Mouse (Mus musculus) skeletal muscle tissue, adult 2 months (tissue): Measurements from ENCODE around the gene Trim61.
"Not testable (repeated sequence)": the region's sequence is repeated elsewhere in the genome, so short reads cannot be mapped to it uniquely, and the experiment has no call there.

Experiments used
- DNase-seq: peaks from one replicate; pipeline ENCODE4 v3.0.0-alpha.2; 2012; ENCODE audit warnings: low read depth, low spot score

Gene Trim61

GRCm38 (mm10) chr8:65018423-65018822 lies at the start of gene Trim61, which contains the start of gene Trim60:
TSS of gene Trim61 (minus strand) at chr8:65018523.
TSS of gene Trim60 (minus strand) at chr8:65018584.
- DNase-seq = no peak

DNA sequence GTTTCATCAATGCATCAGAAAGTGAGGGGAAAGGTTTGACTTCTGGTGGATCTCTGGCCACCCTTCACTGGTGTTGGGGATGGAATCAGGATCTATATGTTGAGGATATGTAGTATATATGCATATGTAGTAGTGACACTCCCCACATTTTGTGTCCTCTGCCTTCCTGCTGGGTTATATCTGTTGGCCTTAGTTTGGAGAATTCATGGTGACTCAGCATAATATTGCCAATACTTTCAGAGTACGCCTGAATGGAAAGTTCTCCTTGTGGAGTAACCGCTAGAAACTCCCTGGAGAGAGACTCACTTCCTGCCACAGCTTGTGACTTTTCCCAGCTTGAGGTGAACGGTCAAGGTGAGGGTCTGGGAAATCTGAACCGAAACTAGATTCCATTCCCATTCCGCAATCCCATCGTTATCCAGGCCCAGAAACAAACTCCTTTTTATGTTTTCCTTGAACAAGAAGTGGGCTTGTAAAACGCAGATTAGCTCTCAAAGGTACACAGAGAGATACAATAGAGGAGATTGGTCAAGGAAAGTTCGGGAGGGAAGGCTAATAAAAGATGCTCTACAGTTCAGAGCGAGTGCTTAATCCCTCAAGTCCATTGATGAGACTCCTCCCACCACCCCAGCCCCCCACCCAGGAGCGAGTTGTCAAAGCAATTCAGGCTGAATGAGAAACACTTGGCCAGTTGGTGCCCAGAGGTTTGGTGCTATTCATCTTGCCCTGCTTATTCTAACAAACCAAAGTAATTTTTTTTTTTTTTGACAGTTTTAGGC lies 49.6 kb upstream of the Trim61 start:
- no peak for DNase-seq

DNA sequence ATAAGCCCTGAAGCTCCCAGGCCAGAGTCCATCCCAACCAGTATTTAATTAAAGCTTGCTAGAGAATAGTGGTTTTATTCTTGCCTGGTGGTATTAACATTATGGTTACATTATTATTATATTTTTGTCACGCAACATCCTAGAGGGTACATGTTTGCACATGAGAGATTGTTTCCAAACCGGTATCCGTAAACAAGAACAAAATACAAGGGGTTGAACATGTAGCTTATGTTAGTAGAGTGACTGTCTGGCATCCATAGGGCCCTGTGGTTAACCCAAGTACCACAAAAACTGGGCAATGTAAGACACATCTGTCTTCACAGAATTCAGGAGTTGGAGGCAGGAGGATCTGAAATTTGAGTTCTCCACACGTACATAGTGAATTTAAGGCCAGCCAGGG lies 48.7 kb upstream of the Trim61 start:
- DNase-seq = no peak

GRCm38 (mm10) chr8:65065622-65066021 lies 47.3 kb upstream of the Trim61 start:
- no peak for DNase-seq

DNA sequence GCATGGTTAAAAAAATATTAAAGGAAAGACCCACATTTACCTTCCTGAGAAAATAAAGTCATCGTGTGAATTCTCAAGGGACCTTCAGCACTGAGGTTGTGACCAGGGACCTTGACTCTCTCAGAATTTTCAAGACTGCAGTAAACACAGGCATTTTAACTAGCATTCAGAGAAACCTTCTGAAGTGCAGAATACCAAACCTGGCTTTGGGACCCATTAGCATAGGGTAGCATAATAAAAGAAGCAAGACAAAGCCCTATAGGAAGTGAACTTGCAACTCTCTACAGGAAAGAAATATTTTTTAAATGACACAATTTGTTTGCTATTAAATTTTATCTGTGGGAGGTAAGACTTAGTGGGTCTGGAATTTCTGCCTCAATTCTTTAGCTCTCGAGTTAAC lies 45.7 kb upstream of the Trim61 start:
- no peak for DNase-seq

GRCm38 (mm10) chr8:65062195-65062594 lies 43.9 kb upstream of the Trim61 start:
- DNase-seq = no peak

DNA sequence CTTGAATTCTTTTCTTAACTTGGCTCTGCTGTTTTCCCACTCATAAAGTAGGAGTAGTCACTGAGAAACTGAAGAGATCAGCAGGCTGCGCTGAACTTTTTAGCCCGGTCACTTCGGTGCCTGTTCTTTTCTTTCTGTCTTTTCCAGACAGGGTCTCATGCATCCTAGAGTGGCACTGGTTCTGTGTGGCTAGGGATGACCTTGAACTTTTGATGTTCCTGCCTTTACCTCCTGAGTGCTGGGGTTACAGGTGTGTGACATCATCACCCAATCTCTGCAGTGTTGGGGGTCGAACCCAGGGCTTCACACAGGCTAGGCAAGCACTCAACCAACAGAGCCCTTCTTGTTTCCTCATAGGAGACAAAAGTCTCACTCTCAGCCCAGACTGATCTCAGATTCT lies 38.4 kb upstream of the Trim61 start:
- no peak for DNase-seq

GRCm38 (mm10) chr8:65053968-65054367 lies 35.6 kb upstream of the Trim61 start:
- DNase-seq = no peak

GRCm38 (mm10) chr8:65053554-65053953 lies 35.2 kb upstream of the Trim61 start:
- DNase-seq = no peak

- DNase-seq = no peak
Observed at GRCm38 (mm10) chr8:65047801-65048200, 29.5 kb upstream of the Trim61 start.

DNA sequence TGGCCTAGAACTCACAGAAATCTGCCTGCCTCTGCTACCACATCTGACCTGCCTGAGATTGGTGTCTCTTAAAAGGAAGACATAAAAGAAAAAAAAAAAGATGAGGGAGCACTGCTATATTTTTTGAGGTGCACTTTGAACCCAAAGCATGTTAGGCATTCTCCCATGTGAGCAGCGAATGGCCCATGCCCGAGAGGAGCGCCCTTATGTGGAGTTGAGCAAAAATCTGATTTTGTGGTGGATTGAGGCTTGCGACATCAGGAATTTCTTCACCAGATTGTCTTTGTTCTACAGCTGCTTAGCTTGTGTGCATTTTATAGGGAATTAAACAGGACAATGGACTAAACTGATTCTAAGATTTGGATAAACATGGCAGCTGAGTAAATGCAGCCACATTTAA lies 28.9 kb upstream of the Trim61 start:
- DNase-seq = no peak

DNA sequence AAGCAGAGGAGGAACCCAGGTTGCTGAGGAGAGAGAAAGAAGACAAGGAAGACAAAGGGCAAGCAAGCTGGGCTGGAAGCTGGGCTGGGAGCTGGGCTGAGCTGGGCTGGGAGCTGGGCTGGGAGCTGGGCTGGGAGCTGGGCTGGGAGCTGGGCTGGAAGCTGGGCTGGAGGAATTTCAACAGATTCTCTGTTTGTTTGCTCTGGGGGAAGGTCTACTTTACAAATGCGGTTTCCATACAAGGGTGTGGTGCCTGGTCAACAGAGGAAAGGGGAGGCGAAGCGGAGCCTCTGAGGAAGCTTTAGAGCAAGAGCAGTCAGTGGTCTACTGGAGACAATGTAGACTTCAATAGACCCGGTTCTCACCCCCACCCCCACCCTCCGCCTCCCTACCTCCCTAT lies 28.2 kb upstream of the Trim61 start:
- no peak for DNase-seq

GRCm38 (mm10) chr8:65037117-65037533 lies 18.8 kb upstream of the Trim61 start, which contains the start of gene Apela:
TSS of gene Apela (minus strand) at chr8:65037336.
- no peak for DNase-seq

DNA sequence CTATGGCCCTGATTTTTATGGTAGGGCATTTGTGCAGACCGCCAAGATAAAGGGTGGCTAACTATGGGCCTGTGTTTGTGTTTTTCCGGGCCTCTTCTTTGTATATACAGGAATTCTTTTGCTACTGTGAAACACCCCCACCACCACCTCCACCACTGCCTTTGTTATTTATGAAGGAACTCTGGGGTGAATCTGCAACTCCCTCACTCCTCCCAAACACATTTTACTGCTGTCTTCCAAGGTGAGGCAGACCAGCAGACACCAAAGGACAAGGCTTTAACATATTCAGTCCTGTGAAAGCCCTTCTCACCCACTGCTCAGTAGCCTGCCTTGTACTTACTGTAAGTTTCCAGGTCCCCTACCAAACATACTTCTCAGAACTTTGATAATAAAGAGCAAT lies 15.8 kb upstream of the Trim61 start:
- DNase-seq = no peak

DNA sequence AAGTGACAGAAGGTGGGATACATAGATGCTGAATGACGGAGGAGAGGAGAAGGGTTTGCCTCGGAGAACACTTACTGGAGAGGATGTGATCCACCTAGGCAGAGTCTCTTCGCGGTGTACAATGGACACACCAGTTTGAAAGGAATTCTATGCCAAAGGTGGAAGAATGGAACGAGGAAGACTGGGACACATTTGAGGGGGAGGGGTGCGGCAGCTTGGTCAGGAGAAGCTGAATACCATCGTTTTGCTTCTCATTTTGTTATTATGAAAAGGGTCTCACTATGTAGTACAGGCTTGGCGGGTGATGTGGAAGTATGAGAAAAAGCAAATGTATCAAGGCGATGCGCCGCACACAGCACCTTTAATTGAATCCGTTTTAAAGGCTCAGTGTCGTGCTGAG lies 14.7 kb upstream of the Trim61 start:
- no peak for DNase-seq

DNA sequence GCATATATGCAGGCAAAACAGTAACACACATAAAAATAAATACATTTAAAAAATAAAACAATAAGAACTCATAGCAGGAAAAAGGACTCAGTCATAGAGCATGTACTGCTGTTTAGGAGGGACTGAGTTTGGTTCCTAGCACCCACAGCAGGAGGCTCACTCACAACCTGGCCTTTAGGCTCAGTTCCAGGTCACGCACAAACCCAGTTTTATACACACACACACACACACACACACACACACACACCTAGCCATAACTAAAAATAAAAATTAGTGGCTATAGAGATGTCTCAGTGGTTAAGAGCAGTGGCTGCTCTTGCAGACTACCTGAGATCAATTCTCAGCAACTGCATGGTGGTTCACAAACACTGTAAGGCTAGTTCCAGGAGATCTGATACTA lies 13.8 kb upstream of the Trim61 start:
- DNase-seq = no peak

DNA sequence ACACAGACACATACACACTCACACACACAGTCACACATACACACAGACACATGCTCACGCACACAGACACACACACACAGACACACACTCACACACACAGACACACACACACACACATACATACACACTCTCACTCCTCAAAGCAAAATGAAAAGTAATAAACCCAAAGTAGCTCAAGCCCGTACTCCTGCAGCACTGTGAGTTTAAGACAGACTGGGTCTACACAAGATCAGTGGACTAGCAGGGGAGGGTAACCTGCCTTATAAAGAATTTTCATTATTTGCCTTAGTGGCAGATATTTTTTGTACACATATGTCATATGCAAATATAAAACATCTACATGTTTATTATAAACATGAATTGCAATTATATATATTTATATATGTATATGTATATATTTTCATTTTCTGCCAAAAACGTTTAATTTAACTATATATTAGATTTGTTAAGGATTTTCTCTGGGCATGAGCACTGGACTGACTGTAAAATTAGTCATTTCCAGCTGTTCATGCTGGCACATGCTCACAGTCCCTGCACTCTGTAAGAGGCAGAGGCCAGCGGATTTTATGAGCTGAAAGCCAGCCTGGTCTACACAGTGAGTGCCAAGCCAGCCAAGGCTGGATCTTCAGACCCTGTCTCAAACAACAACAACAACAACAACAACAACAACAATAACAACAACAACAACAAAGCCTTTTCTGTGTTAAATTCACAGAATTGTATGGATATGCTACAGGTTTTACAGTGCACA lies 12.6 kb upstream of the Trim61 start:
- DNase-seq = no peak

DNA sequence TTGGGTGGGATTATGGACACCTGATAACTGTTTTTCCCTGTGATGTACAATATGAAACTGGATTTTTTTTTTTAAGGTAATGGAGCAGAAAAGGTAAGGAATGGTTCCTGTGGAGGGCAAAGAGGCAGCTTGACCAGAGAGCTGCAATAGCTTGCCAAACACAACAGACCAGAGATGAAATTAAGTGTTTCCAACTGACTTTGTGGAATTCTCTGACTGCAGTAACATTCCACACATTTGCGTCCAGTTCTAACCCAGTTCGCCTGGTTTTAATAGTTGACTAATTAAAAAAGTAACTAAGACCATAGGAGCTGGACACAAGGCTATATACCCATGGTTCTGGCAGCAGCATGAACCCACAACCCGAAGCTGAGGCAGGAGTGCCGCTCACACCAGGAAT lies 11.5 kb upstream of the Trim61 start:
- no peak for DNase-seq

- DNase-seq = no peak
Observed at GRCm38 (mm10) chr8:65028959-65029686, 10.8 kb upstream of the Trim61 start.

DNA sequence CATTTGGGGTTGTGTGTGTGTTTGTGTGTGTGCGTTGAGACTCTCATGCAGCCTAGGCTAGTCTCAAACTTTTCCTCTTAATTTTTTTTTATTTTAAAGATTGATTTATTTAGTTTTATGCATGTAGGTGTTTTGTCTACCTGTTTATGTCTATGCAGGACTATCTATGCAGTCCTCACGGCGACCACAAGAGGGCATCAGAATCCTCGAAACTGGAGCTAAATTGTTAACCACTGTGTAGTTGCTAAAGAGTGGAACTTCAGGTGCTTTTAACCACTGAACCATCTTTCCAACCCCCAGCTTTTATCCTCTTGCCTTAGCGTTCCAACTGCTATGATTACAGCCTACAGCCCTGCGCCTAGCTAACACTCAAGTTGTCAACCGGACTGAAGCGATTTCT lies 4.2 kb upstream of the Trim61 start:
- DNase-seq = peak; percentile 5

- not testable (repeated sequence) for DNase-seq
Observed at GRCm38 (mm10) chr8:65007616-65008015, 10.7 kb downstream of the Trim61 start.

GRCm38 (mm10) chr8:64998806-64999365 lies 19.4 kb downstream of the Trim61 start:
- DNase-seq = no peak
